Mouse (Mus musculus) C2C12 (cell line): ENCODE results near the gene Limch1.

ENCODE experiments used
- CTCF ChIP-seq: IDR thresholded peaks from one replicate; pipeline ENCODE4 v1.5.1; 2011; ENCODE audit not compliant: control insufficient read depth, insufficient read depth, insufficient read length
- MAX ChIP-seq: IDR thresholded peaks from one replicate; pipeline ENCODE4 v1.6.1; 2011; ENCODE audit warnings: mild to moderate bottlenecking, control low read depth
- MYOG ChIP-seq: IDR thresholded peaks from one replicate; pipeline ENCODE4 v1.6.1; 2011; ENCODE audit not compliant: control insufficient read depth, insufficient read length; ENCODE audit errors: extremely low read depth
- USF1 ChIP-seq: IDR thresholded peaks from one replicate; pipeline ENCODE4 v1.6.1; 2011; ENCODE audit warnings: low read depth, mild to moderate bottlenecking, control low read depth, moderate library complexity

DNA sequence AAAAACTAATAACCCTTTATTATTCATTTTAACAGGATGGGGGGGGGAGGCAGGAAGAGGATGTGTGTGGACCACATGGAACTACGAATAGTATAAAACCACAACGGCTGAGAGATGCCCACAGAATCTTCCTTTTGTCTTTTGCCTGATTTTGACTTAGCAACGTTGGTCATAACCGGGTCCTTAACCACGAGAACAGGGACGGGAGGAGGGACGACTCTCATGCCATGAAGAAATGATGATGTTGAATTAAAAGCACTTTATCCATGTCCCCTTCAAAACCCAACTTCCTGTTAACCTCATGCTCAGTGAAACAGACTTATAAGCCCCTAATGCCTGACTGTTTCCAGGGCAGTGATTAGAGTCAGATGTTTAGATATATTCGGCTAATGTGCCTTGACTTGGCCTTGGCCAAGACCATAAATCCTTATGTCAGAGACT, 41.0 kb downstream of the Limch1 start:
- TF ChIP-seq MAX (no peak), USF1 (no peak), CTCF (no peak), MYOG (no peak)
